Mouse (Mus musculus): ENCODE measurements at regions not wholly inside any gene's neighbourhood (a gene's known extent, or its start where the extent isn't known, plus 50 kb on each side); places are given as distances from the start of the nearest gene placed in this dataset.

- no peak for TF ChIP-seq POLR2A (IDR thresholded peaks at IDR 0.05; ENCODE audit: borderline replicate concordance, insufficient read depth, low read length)
- no peak for TF ChIP-seq CTCF (IDR thresholded peaks at IDR 0.05; ENCODE audit: borderline replicate concordance, insufficient read depth, low read depth, low read length)
Measured at GRCm38 (mm10) chr9:30549892-30550515, 123.1 kb downstream of the Snx19 start.

Data from cerebellum, adult 2 months (tissue).